Mouse (Mus musculus) left cerebral cortex, postnatal 4 days (tissue): ENCODE measurements around the gene Mgrn1. TPM values are rescaled to one million over a fixed set of nuclear protein-coding genes. Genes with fewer than 3 reads are reported as not detected.

Experiments used
- DNase-seq: peaks from one replicate; pipeline ENCODE4 v3.0.0-alpha.2; 2022
- intact Hi-C: fragments of 180-260 bp; cut with DNase I; formaldehyde crosslinking; loops from one replicate; pipeline ENCODE4 v1.15.1; 2025
- total RNA-seq, 2 experiments: library from RNA; stranded (reverse); gene quantifications; 2 replicates each; pipeline ENCODE4 v1.2.3; 2021

The Mgrn1 gene
- total RNA-seq, 2 experiments from 2014 or later = 152 to 163 TPM

GRCm38 (mm10) chr16:4969055-4969843 lies 83.2 kb downstream of the Mgrn1 start:
- intact Hi-C loops = no loop called here
- DNase-seq = no peak

GRCm38 (mm10) chr16:4971626-4972025 lies 85.6 kb downstream of the Mgrn1 start:
- intact Hi-C loops = loop anchor here (10.0 kb wide), 1 partner anchor 173 kb away; the partner anchor contains the start of gene Sec14l5
- no peak for DNase-seq

GRCm38 (mm10) chr16:4974521-4974920 lies 88.5 kb downstream of the Mgrn1 start:
- intact Hi-C loops = loop anchor here (10.0 kb wide), 1 partner anchor 170 kb away; the partner anchor contains the start of gene Sec14l5

GRCm38 (mm10) chr16:4976180-4976579 lies 90.1 kb downstream of the Mgrn1 start:
- intact Hi-C loops = loop anchor here (10.0 kb wide), 1 partner anchor 169 kb away; the partner anchor contains the start of gene Sec14l5
- DNase-seq = no peak

More at GRCm38 (mm10) chr16:4974521-4974920, 88.5 kb downstream of the Mgrn1 start:
- DNase-seq = no peak

- intact Hi-C loops = loop anchor here (10.0 kb wide), 1 partner anchor 166 kb away; the partner anchor contains the start of gene Sec14l5
- no peak for DNase-seq
These were observed 92.4 kb downstream of the Mgrn1 start for GRCm38 (mm10) chr16:4978275-4979051.

GRCm38 (mm10) chr16:4979755-4980380 lies 93.8 kb downstream of the Mgrn1 start:
- intact Hi-C loops = loop anchor here (10.0 kb wide), 1 partner anchor 165 kb away; the partner anchor contains the start of gene Sec14l5
- DNase-seq = peak; percentile 17

- DNase-seq = no peak
- intact Hi-C loops = no loop called here
These were observed 98.7 kb downstream of the Mgrn1 start for GRCm38 (mm10) chr16:4984717-4985116.

Other genes starting within 250 kb of the Mgrn1 start
- gene Vasn, start 246.3 kb upstream of the Mgrn1 start, total RNA-seq = 1 to 10 TPM; 2.6 to 3.2 TPM
- gene Dnaja3, start 246.3 kb upstream of the Mgrn1 start, total RNA-seq = 10 to 100 TPM; 40.0 to 40.2 TPM
- 100 to 1,000 TPM in 1 of 2 experiments, 10 to 100 TPM in 1; 99.4 to 104 TPM for gene Coro7, start 206.5 kb upstream of the Mgrn1 start, total RNA-seq
- 10 to 100 TPM; 26.6 to 28.8 TPM for gene Nmral1, start 166.9 kb upstream of the Mgrn1 start, total RNA-seq
- 10 to 100 TPM; 70.2 to 70.8 TPM for gene Hmox2, start 159.9 kb upstream of the Mgrn1 start, total RNA-seq
- 10 to 100 TPM; 89.0 to 93.5 TPM for gene Cdip1, start 96.0 kb upstream of the Mgrn1 start, total RNA-seq
- gene 4930562C15Rik, start 50.8 kb upstream of the Mgrn1 start, total RNA-seq = not detected
- 10 to 100 TPM; 58.5 to 59.1 TPM for gene Ubald1, start 5.9 kb upstream of the Mgrn1 start, total RNA-seq
- gene Nudt16l1, start 52.5 kb downstream of the Mgrn1 start, total RNA-seq = 10 to 100 TPM; 65.9 to 68.9 TPM
- 10 to 100 TPM; 60.2 to 63.0 TPM for gene Anks3, start 78.0 kb downstream of the Mgrn1 start, total RNA-seq
- not detected for gene Sept12, start 111.6 kb downstream of the Mgrn1 start, total RNA-seq
- not detected for gene Smim22, start 121.0 kb downstream of the Mgrn1 start, total RNA-seq
- gene Rogdi, start 127.3 kb downstream of the Mgrn1 start, total RNA-seq = 10 to 100 TPM; 79.8 to 89.3 TPM
- gene Glyr1, start 163.6 kb downstream of the Mgrn1 start, total RNA-seq = 100 to 1,000 TPM; 143 to 146 TPM
- 10 to 100 TPM; 30.4 to 33.1 TPM for gene Ubn1, start 163.8 kb downstream of the Mgrn1 start, total RNA-seq
- gene Ppl, start 246.2 kb downstream of the Mgrn1 start, total RNA-seq = under 1 TPM; 0.18 to 0.26 TPM